Mouse (Mus musculus) right cerebral cortex, postnatal 25 days (tissue): ENCODE data around the gene Nfatc2ip.

Experiments
- DNase-seq: peaks from one replicate; pipeline ENCODE4 v3.0.0; 2022

Nfatc2ip gene

GRCm38 (mm10) chr7:126354738-126355614 is 41.6 kb downstream of the Nfatc2ip start:
- no peak for DNase-seq

GRCm38 (mm10) chr7:126353994-126354365 is 42.6 kb downstream of the Nfatc2ip start:
- no peak for DNase-seq

- DNase-seq: no peak
Observed at GRCm38 (mm10) chr7:126353251-126353993, 43.1 kb downstream of the Nfatc2ip start.

GRCm38 (mm10) chr7:126351419-126351951 is 45.1 kb downstream of the Nfatc2ip start:
- DNase-seq: no peak

GRCm38 (mm10) chr7:126350748-126351418 is 45.7 kb downstream of the Nfatc2ip start:
- no peak for DNase-seq

GRCm38 (mm10) chr7:126348293-126348692 is 48.2 kb downstream of the Nfatc2ip start:
- no peak for DNase-seq

GRCm38 (mm10) chr7:126347098-126347497 is 49.4 kb downstream of the Nfatc2ip start:
- no peak for DNase-seq

- DNase-seq: no peak
Observed at GRCm38 (mm10) chr7:126345969-126346368, 50.6 kb downstream of the Nfatc2ip start.

- DNase-seq: no peak
Observed at GRCm38 (mm10) chr7:126345557-126345956, 51.0 kb downstream of the Nfatc2ip start.

GRCm38 (mm10) chr7:126340896-126341295 is 55.6 kb downstream of the Nfatc2ip start:
- DNase-seq: no peak

GRCm38 (mm10) chr7:126340206-126340618 is 56.3 kb downstream of the Nfatc2ip start:
- DNase-seq: no peak

GRCm38 (mm10) chr7:126339521-126339971 is 57.0 kb downstream of the Nfatc2ip start:
- no peak for DNase-seq

- no peak for DNase-seq
Observed at GRCm38 (mm10) chr7:126338906-126339305, 57.6 kb downstream of the Nfatc2ip start.

- no peak for DNase-seq
Observed at GRCm38 (mm10) chr7:126335556-126335955, 61.0 kb downstream of the Nfatc2ip start.
